Mouse (Mus musculus) ES-E14 (cell line): ENCODE data around the gene Acpp. TPM values are rescaled to one million over a fixed set of nuclear protein-coding genes. Genes with fewer than 3 reads are reported as not detected.

Source experiments
- DNase-seq: peaks from one replicate; pipeline ENCODE4 v3.0.0-alpha.2; 2013; ENCODE audit warnings: low read depth, low spot score
- H3K27ac ChIP-seq: 2 replicates; pipeline ENCODE4 v1.5.1; 2012; ENCODE audit warnings: low read depth, mild to moderate bottlenecking, low read length, moderate library complexity, mixed read lengths; ENCODE audit not compliant: poor library complexity, insufficient read depth, severe bottlenecking
- H3K36me3 ChIP-seq: 2 replicates; pipeline ENCODE4 v1.6.1; 2012; ENCODE audit warnings: mild to moderate bottlenecking, low read length, moderate library complexity, mixed read lengths; ENCODE audit not compliant: control insufficient read depth, poor library complexity, insufficient read depth, severe bottlenecking
- H3K4me1 ChIP-seq, 2 experiments: fragments of 150-350 bp in 1 of 2; sonication (generic) in 1 of 2; 2 replicates each; pipeline ENCODE4 v1.6.1; 2012; ENCODE audit warnings: low read length in 2 of 2, mild to moderate bottlenecking in 1 of 2, mixed read lengths in 1 of 2; ENCODE audit not compliant: control insufficient read depth in 2 of 2, insufficient read depth in 2 of 2, poor library complexity in 1 of 2
- H3K4me3 ChIP-seq, 2 experiments: fragments of 150-350 bp in 1 of 2; sonication (generic) in 1 of 2; 2 replicates each; pipeline ENCODE4 v1.5.1; 2012; ENCODE audit warnings: low read length in 2 of 2, low read depth in 1 of 2, mild to moderate bottlenecking in 1 of 2, mixed read lengths in 1 of 2; ENCODE audit not compliant: insufficient read depth in 1 of 2, poor library complexity in 1 of 2, severe bottlenecking in 1 of 2
- H3K9ac ChIP-seq: 2 replicates; pipeline ENCODE4 v1.6.1; 2012; ENCODE audit warnings: low read depth, mild to moderate bottlenecking, low read length, mixed read lengths; ENCODE audit not compliant: poor library complexity, insufficient read depth, severe bottlenecking
- H3K9me3 ChIP-seq: fragments of 150-350 bp; sonication (generic); 2 replicates; pipeline ENCODE4 v1.6.1; 2012; ENCODE audit warnings: low read depth, mild to moderate bottlenecking, low read length; ENCODE audit not compliant: control insufficient read depth, insufficient read depth
- CHD2 ChIP-seq: IDR thresholded peaks from 2 replicates; pipeline ENCODE4 v1.6.1; 2014; ENCODE audit warnings: mild to moderate bottlenecking, low read depth, low read length, inconsistent platforms
- HCFC1 ChIP-seq: IDR thresholded peaks from 2 replicates; pipeline ENCODE4 v1.6.1; 2012; ENCODE audit warnings: low read length, inconsistent platforms, borderline replicate concordance; ENCODE audit not compliant: insufficient read depth
- MAFK ChIP-seq: IDR thresholded peaks from 2 replicates; pipeline ENCODE4 v1.6.1; 2014; ENCODE audit warnings: mild to moderate bottlenecking, low read depth, low read length, inconsistent platforms; ENCODE audit not compliant: insufficient read depth
- ZC3H11A ChIP-seq: IDR thresholded peaks from 2 replicates; pipeline ENCODE4 v1.6.1; 2012; ENCODE audit warnings: low read depth, mild to moderate bottlenecking, inconsistent platforms, low read length, borderline replicate concordance
- ZNF384 ChIP-seq: IDR thresholded peaks from 2 replicates; pipeline ENCODE4 v1.6.1; 2012; ENCODE audit warnings: low read depth, low read length, inconsistent platforms
- in situ Hi-C, 2 experiments: fragments of 600-800 bp; cut with MboI; formaldehyde crosslinking; loops; one replicate each; pipeline ENCODE4 v1.15.1; 2025; ENCODE audit warnings: low sequenced_read_pairs in 2 of 2, inconsistent platforms in 1 of 2; ENCODE audit not compliant: unreplicated experiment in 2 of 2
- total RNA-seq: library from RNA; depleted of rRNA; stranded (reverse); fragments of 300-350 nt; gene quantifications from 2 replicates; pipeline ENCODE4 v1.2.3, GENCODE M21; 2012; rRNA removed

The Acpp gene
- total RNA-seq = 1.2 and 2.5 TPM in 2 replicates

DNA sequence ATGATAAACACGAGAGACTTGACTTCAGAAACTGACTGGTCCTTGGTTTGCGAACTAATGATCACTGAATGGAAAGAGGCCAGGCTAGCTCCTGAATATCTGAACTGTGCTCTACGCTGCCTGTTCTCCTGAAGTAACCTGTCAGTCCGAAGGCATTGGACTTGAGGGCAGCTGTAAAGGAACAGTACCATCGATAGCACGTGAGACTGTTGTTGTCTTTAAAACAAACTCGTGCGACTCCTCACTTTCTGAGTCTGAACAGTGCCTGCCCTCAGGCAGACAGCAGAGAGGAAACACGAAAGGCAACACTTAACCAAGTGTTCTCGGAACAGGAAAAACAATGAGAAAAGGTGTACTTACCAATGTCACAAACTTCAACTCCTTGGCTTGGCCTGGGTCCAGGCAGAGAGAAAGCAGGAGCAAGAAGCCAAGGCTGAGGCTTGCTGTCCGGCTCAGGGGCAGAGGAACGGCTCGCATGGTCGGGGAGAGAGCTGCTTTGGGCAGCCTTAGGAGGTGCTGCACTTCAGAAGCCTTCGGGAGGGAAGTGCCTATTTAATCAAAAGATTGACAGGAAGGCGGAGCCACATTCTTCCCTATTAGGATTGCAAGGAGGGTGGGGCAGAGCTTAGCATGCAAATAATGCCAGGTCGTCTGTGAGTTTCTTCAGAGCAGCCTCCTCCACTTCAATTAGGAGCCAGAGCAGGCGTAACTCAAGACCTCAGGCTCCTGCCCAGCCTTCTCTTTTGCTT, at the start of gene Acpp:
Acpp (minus strand) TSS at position 566 of the 749 bp plus-strand sequence.
- in situ Hi-C loops = no loop called here
- Histone ChIP-seq H3K9ac (no peak within 1 kb of the TSS), H3K27ac (no peak within 1 kb of the TSS), H3K4me1 (peaks cover 2 to 5% of the 10 kb centered on the region in 2 experiments; a peak in 1 of 4 replicates), H3K9me3 (no peaks in the 10 kb centered on the region), H3K4me3 (peak within 1 kb of the TSS in 1 of 2 experiments; percentile 38; a peak in 2 of 4 replicates), H3K36me3 (no peaks in the 10 kb centered on the region)
- TF ChIP-seq MAFK (no peak), CHD2 (no peak), HCFC1 (no peak), ZC3H11A (no peak), ZNF384 (no peak)
- peak; percentile 89 for DNase-seq

DNA sequence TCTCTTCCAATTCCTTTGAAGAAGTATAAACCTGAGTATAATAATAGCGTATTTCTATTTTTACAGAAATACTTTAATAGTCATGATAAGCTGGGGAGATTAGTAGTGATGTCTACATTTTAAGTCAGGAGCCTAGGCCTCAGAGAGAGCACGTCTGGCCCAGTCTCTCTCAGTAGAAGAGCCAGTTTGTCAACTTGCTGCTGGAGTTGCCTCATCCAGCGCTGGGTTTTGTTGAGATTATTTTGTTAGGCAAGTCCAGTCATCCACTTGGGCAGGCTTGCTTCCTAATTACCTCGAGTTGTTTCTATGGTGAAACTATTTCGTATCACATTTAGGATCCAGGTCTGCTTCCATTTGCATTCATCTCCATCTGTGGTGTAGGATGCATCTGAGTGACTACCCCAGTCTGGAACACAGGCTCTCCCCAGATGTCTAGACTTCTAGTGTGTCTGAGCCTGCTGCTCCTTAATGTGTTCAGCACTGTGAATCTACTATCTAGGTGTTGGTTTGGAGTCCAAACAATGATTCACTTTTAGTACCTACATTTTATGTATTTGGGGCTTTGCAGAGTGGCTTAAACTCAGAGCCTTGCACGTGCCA, 45.1 kb upstream of the Acpp start:
- Histone ChIP-seq H3K36me3 (no peaks in the 10 kb centered on the region), H3K9me3 (no peaks in the 10 kb centered on the region), H3K27ac (no peak overlapping the region), H3K4me3 (no peak overlapping the region), H3K4me1 (no peaks in the 10 kb centered on the region), H3K9ac (no peak overlapping the region)
- DNase-seq = no peak
- in situ Hi-C loops = no loop called here
- TF ChIP-seq MAFK = no peak
- TF ChIP-seq HCFC1 = no peak
- TF ChIP-seq CHD2 = no peak
- TF ChIP-seq ZNF384 = no peak

DNA sequence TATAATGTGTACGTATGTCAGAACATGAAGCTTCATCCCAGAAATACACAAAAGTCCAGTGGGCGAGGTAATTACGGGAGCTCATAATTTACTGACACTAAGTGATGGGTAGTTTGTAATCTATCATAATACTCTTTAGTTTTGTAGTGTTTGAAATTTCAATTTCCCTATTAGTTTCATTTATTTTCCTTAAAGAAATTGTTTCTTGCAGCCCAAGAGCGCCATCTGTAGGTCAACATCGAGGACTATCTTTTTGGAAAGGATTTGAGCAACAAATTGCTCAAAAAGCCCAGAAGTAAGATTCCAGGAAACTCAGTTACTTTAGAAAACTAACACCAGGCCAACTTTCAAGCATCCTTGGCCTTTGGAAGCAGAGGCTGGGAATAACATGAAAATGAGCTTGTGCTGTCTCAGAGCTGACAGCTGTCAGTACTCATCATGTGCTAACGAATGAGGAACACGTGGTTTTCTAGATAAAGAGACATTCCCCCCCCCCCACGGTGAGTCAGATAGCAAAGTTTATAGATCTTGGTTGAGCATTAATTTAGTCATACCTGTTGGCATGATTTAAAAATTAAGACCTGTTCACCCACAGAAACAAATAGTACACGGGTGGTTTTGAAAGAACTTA, 42.1 kb upstream of the Acpp start:
- H3K4me3 ChIP-seq = no peak overlapping the region
- no peak overlapping the region for H3K27ac ChIP-seq
- no peaks in the 10 kb centered on the region for H3K36me3 ChIP-seq
- no peak overlapping the region for H3K9ac ChIP-seq
- H3K9me3 ChIP-seq = no peaks in the 10 kb centered on the region
- H3K4me1 ChIP-seq = no peaks in the 10 kb centered on the region
- DNase-seq = peak; percentile 44
- in situ Hi-C loops = loop anchor here in 1 of 2 experiments (10.0 kb wide), 1 partner anchor 65 kb away; no protein-coding TSS in a partner anchor
- TF ChIP-seq ZC3H11A = peak; percentile 28; the same call in 1 of the 2 replicates
- TF ChIP-seq HCFC1 = no peak

DNA sequence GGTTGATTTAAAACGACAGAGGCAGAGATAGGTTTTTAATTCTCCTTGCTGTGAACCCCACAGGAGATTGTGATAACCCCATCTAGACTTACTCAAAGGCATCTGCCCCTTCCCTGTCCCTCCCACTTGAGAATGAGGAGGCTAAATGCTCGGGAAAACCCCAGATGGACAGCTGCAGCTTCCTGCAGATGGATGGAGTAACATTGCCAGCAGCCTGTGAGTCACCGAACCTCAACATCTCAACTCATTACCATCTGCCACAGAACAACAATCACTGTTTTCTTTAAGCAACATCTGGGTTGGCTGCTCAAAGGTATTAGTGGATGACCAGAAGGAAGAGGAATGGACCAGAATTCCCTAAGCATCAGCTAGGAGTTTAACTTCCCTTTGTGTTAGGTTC, 38.0 kb upstream of the Acpp start:
- Histone ChIP-seq H3K4me1 (no peaks in the 10 kb centered on the region), H3K9ac (no peak overlapping the region), H3K27ac (no peak overlapping the region), H3K9me3 (no peaks in the 10 kb centered on the region), H3K4me3 (no peak overlapping the region), H3K36me3 (no peaks in the 10 kb centered on the region)
- in situ Hi-C loops = loop anchor here in 1 of 2 experiments (10.0 kb wide), 1 partner anchor 61 kb away; no protein-coding TSS in a partner anchor
- DNase-seq = no peak
- TF ChIP-seq ZC3H11A (no peak), MAFK (no peak), HCFC1 (no peak), CHD2 (no peak), ZNF384 (no peak)
